Mouse (Mus musculus) forebrain, embryonic 14.5 days (tissue): ENCODE data around the gene Ccdc63. TPM values are rescaled to one million over a fixed set of nuclear protein-coding genes. Genes with fewer than 3 reads are reported as not detected.
A peak's percentile ranks its signal among the peaks of the same experiment; 100 is the strongest.
"Not testable (repeated sequence)": the region's sequence is repeated elsewhere in the genome, so short reads cannot be mapped to it uniquely, and the experiment has no call there.

Source experiments
- ATAC-seq: fragments of 200-750 bp; cut with Nextera tagmentation; 2 replicates; pipeline ENCODE4 v1.8.0; 2017; ENCODE audit warnings: mild to moderate bottlenecking, moderate library complexity
- DNase-seq: peaks from one replicate; pipeline ENCODE4 v3.0.0-alpha.2; 2015; ENCODE audit warnings: low spot score
- H3K27ac ChIP-seq: fragments of 300-500 bp; sonication (generic); 2 replicates; pipeline ENCODE4 v1.5.1; 2014; ENCODE audit warnings: low read depth, mild to moderate bottlenecking, control low read depth, low read length, moderate library complexity
- H3K27me3 ChIP-seq: fragments of 300-500 bp; sonication (generic); replicated peaks from 2 replicates; pipeline ENCODE4 v1.6.1; 2014; ENCODE audit warnings: low read length, control low read depth, mixed read lengths; ENCODE audit not compliant: control insufficient read depth, insufficient read depth
- H3K36me3 ChIP-seq: fragments of 300-500 bp; sonication (generic); 2 replicates; pipeline ENCODE4 v1.6.1; 2014; ENCODE audit warnings: low read length, control low read depth; ENCODE audit not compliant: control insufficient read depth, insufficient read depth
- H3K4me1 ChIP-seq: fragments of 300-500 bp; sonication (generic); 2 replicates; pipeline ENCODE4 v1.6.1; 2014; ENCODE audit warnings: antibody characterized with exemption, low read length, control low read depth; ENCODE audit not compliant: control insufficient read depth, insufficient read depth
- H3K4me2 ChIP-seq: fragments of 300-500 bp; sonication (generic); 2 replicates; pipeline ENCODE4 v1.6.1; 2014; ENCODE audit warnings: mild to moderate bottlenecking, control low read depth, low read length
- H3K4me3 ChIP-seq: fragments of 300-500 bp; sonication (generic); 2 replicates; pipeline ENCODE4 v1.5.1; 2014; ENCODE audit warnings: low read depth, low read length, control low read depth
- H3K9ac ChIP-seq: fragments of 300-500 bp; sonication (generic); 2 replicates; pipeline ENCODE4 v1.6.1; 2014; ENCODE audit warnings: mild to moderate bottlenecking, low read length, control low read depth, moderate library complexity
- H3K9me3 ChIP-seq: fragments of 300-500 bp; sonication (generic); replicated peaks from 2 replicates; pipeline ENCODE4 v1.6.1; 2016; ENCODE audit warnings: low read length, control low read depth, mixed read lengths; ENCODE audit not compliant: control insufficient read depth
- WGBS: fragments of 180-500 bp; shearing (Covaris S2); extraction: QIAGEN DNeasy Blood & Tissue Kit; methylation state at CpG from one replicate; pipeline ENCODE4 v1.1.7; 2014; 5-methylcytosine and 5-hydroxymethylcytosine counted together
- polyA plus RNA-seq: library from polyadenylated mRNA; unstranded; fragments of >200 nt; fragmentation: Nextera tagmentation; extraction: Ambion mirVana; gene quantifications from 2 replicates; pipeline ENCODE4 v1.2.1, GENCODE M21; 2014

Gene Ccdc63
- polyA plus RNA-seq = not detected in 2 replicates

- no peaks in the 10 kb centered on the region for H3K36me3 ChIP-seq
- 89% methylated on average over 3 of the region's 3 CpGs for WGBS
- H3K4me2 ChIP-seq = no peak within 1 kb of the TSS
- no peaks in the 10 kb centered on the region for H3K9me3 ChIP-seq
- no peak for DNase-seq
- H3K4me3 ChIP-seq = no peak within 1 kb of the TSS
- H3K9ac ChIP-seq = no peak within 1 kb of the TSS
- H3K27ac ChIP-seq = no peak within 1 kb of the TSS
- no peaks in the 10 kb centered on the region for H3K27me3 ChIP-seq
- H3K4me1 ChIP-seq = no peaks in the 10 kb centered on the region
- no peak for ATAC-seq
Measured at GRCm38 (mm10) chr5:122140723-122141122, at the start of gene Ccdc63. TSS of gene Ccdc63 (minus strand) at chr5:122140823.

GRCm38 (mm10) chr5:122189115-122189514 is 48.5 kb upstream of the Ccdc63 start:
- H3K4me3 ChIP-seq = no peak overlapping the region
- no peaks in the 10 kb centered on the region for H3K27me3 ChIP-seq
- H3K27ac ChIP-seq = no peak overlapping the region
- H3K36me3 ChIP-seq = no peaks in the 10 kb centered on the region
- DNase-seq (no peak), ATAC-seq (no peak)
- 55% methylated on average over 3 of the region's 3 CpGs for WGBS
- no peak overlapping the region for H3K4me2 ChIP-seq
- H3K9me3 ChIP-seq = no peaks in the 10 kb centered on the region
- no peaks in the 10 kb centered on the region for H3K4me1 ChIP-seq
- H3K9ac ChIP-seq = no peak overlapping the region

- not testable (repeated sequence) for H3K4me3 ChIP-seq, H3K4me2 ChIP-seq, H3K27ac ChIP-seq, H3K36me3 ChIP-seq, DNase-seq, H3K9me3 ChIP-seq, H3K4me1 ChIP-seq, H3K27me3 ChIP-seq, H3K9ac ChIP-seq, ATAC-seq
- 93% methylated on average over 6 of the region's 6 CpGs for WGBS
Measured at GRCm38 (mm10) chr5:122184858-122185257, 44.2 kb upstream of the Ccdc63 start.

- Histone ChIP-seq H3K9me3 (no peaks in the 10 kb centered on the region), H3K36me3 (no peaks in the 10 kb centered on the region), H3K4me1 (no peaks in the 10 kb centered on the region), H3K27me3 (no peaks in the 10 kb centered on the region), H3K4me2 (no peak overlapping the region), H3K27ac (no peak overlapping the region), H3K4me3 (no peak overlapping the region), H3K9ac (no peak overlapping the region)
- 93% methylated on average over 7 of the region's 7 CpGs for WGBS
- ATAC-seq (no peak), DNase-seq (no peak)
Measured at GRCm38 (mm10) chr5:122184283-122184806, 43.7 kb upstream of the Ccdc63 start.

- H3K9me3 ChIP-seq = no peaks in the 10 kb centered on the region
- H3K27me3 ChIP-seq = no peaks in the 10 kb centered on the region
- WGBS = 29% methylated on average over 6 of the region's 6 CpGs
- H3K4me1 ChIP-seq = no peaks in the 10 kb centered on the region
- no peak overlapping the region for H3K27ac ChIP-seq
- ATAC-seq = no peak
- H3K4me3 ChIP-seq = no peak overlapping the region
- peaks cover 29% of the 10 kb centered on the region for H3K36me3 ChIP-seq
- H3K4me2 ChIP-seq = no peak overlapping the region
- H3K9ac ChIP-seq = no peak overlapping the region
- no peak for DNase-seq
Measured at GRCm38 (mm10) chr5:122179665-122180064, 39.0 kb upstream of the Ccdc63 start.

- 32% methylated on average over 1 of the region's 1 CpGs for WGBS
- H3K36me3 ChIP-seq = peaks cover 53% of the 10 kb centered on the region
- no peaks in the 10 kb centered on the region for H3K9me3 ChIP-seq
- no peaks in the 10 kb centered on the region for H3K4me1 ChIP-seq
- DNase-seq (peak; percentile 47), ATAC-seq (peak; percentile 26; the same call in 1 of the 2 replicates)
- no peak overlapping the region for H3K9ac ChIP-seq
- no peak overlapping the region for H3K4me3 ChIP-seq
- no peak overlapping the region for H3K4me2 ChIP-seq
- no peak overlapping the region for H3K27ac ChIP-seq
- no peaks in the 10 kb centered on the region for H3K27me3 ChIP-seq
Measured at GRCm38 (mm10) chr5:122176398-122176797, 35.8 kb upstream of the Ccdc63 start.

GRCm38 (mm10) chr5:122175961-122176360 is 35.3 kb upstream of the Ccdc63 start:
- H3K27me3 ChIP-seq = no peaks in the 10 kb centered on the region
- no peak overlapping the region for H3K9ac ChIP-seq
- ATAC-seq = no peak
- no peak for DNase-seq
- H3K9me3 ChIP-seq = no peaks in the 10 kb centered on the region
- H3K4me3 ChIP-seq = no peak overlapping the region
- peaks cover 58% of the 10 kb centered on the region for H3K36me3 ChIP-seq
- 88% methylated on average over 7 of the region's 7 CpGs for WGBS
- no peak overlapping the region for H3K27ac ChIP-seq
- no peak overlapping the region for H3K4me2 ChIP-seq
- no peaks in the 10 kb centered on the region for H3K4me1 ChIP-seq

- Histone ChIP-seq H3K27me3 (no peaks in the 10 kb centered on the region), H3K9ac (no peak overlapping the region), H3K36me3 (peaks cover 63% of the 10 kb centered on the region), H3K4me1 (no peaks in the 10 kb centered on the region), H3K27ac (no peak overlapping the region), H3K4me3 (no peak overlapping the region), H3K4me2 (no peak overlapping the region), H3K9me3 (no peaks in the 10 kb centered on the region)
- ATAC-seq (no peak), DNase-seq (no peak)
- WGBS = 80% methylated on average over 2 of the region's 2 CpGs
Measured at GRCm38 (mm10) chr5:122175402-122175801, 34.8 kb upstream of the Ccdc63 start.

GRCm38 (mm10) chr5:122171058-122171457 is 30.4 kb upstream of the Ccdc63 start:
- H3K36me3 ChIP-seq = peaks cover 77% of the 10 kb centered on the region
- H3K9ac ChIP-seq = no peak overlapping the region
- no peak overlapping the region for H3K27ac ChIP-seq
- H3K27me3 ChIP-seq = no peaks in the 10 kb centered on the region
- H3K4me2 ChIP-seq = no peak overlapping the region
- H3K9me3 ChIP-seq = no peaks in the 10 kb centered on the region
- H3K4me3 ChIP-seq = no peak overlapping the region
- H3K4me1 ChIP-seq = peaks cover 9% of the 10 kb centered on the region
- 94% methylated on average over 8 of the region's 8 CpGs for WGBS
- ATAC-seq = no peak
- no peak for DNase-seq
